Mouse (Mus musculus) bone marrow, adult 2 months (tissue): ENCODE data around the gene Pcgf6. TPM values are rescaled to one million over a fixed set of nuclear protein-coding genes. Genes with fewer than 3 reads are reported as not detected.
"Not testable (repeated sequence)": the region's sequence is repeated elsewhere in the genome, so short reads cannot be mapped to it uniquely, and the experiment has no call there.

Experiments used
- H3K27ac ChIP-seq: fragments of 200-500 bp; 2 replicates; pipeline ENCODE4 v1.5.1; 2012; ENCODE audit warnings: low read depth, mild to moderate bottlenecking, control low read depth, inconsistent platforms, low read length; ENCODE audit not compliant: control insufficient read depth, poor library complexity, insufficient read depth
- H3K4me1 ChIP-seq: fragments of 200-500 bp; 2 replicates; pipeline ENCODE4 v1.6.1; 2011; ENCODE audit warnings: low read length; ENCODE audit not compliant: control insufficient read depth, insufficient read depth
- H3K4me3 ChIP-seq: fragments of 200-500 bp; replicated peaks from 2 replicates; pipeline ENCODE3; 2011; ENCODE audit warnings: mild to moderate bottlenecking, low read depth, low read length, control low read depth; ENCODE audit not compliant: control insufficient read depth
- CTCF ChIP-seq: fragments of 200-500 bp; IDR thresholded peaks from 2 replicates; pipeline ENCODE4 v1.5.1; 2011; ENCODE audit warnings: low read length, control low read depth; ENCODE audit not compliant: control insufficient read depth, insufficient read depth
- POLR2A ChIP-seq: fragments of 200-500 bp; IDR thresholded peaks from 2 replicates; pipeline ENCODE4 v1.6.1; 2011; ENCODE audit warnings: low read depth, mild to moderate bottlenecking, control low read depth, low read length, borderline replicate concordance; ENCODE audit not compliant: control insufficient read depth
- WGBS: fragments of 180-500 bp; shearing (Covaris S2); methylation state at CpG from one replicate; pipeline ENCODE4 v1.1.7; 2018; 5-methylcytosine and 5-hydroxymethylcytosine counted together
- polyA plus RNA-seq: library from polyadenylated mRNA; stranded (reverse); fragments of >200 nt; gene quantifications from 2 replicates; pipeline ENCODE4 v1.2.4, GENCODE M21; 2011; ENCODE audit warnings: low replicate concordance; ENCODE audit not compliant: missing spikeins, insufficient read depth, insufficient read length

Gene Pcgf6
- polyA plus RNA-seq, 1 experiment: 5.0 TPM

- Histone ChIP-seq H3K4me3 (no peak overlapping the region), H3K4me1 (peaks cover 1% of the 10 kb centered on the region), H3K27ac (no peak overlapping the region)
- WGBS: 74% methylated on average over 5 of the region's 5 CpGs
- no peak for TF ChIP-seq CTCF
Measured at GRCm38 (mm10) chr19:47009943-47010342, 40.8 kb downstream of the Pcgf6 start.

GRCm38 (mm10) chr19:47009420-47009819, 41.3 kb downstream of the Pcgf6 start:
- H3K4me3 ChIP-seq: no peak overlapping the region
- no peak overlapping the region for H3K27ac ChIP-seq
- 36% methylated on average over 7 of the region's 7 CpGs for whole genome bisulfite sequencing
- no peak for TF ChIP-seq CTCF
- no peak for TF ChIP-seq POLR2A
- H3K4me1 ChIP-seq: peaks cover 1% of the 10 kb centered on the region

- WGBS: 2% methylated on average over 4 of the region's 4 CpGs
- Histone ChIP-seq H3K4me3 (no peak overlapping the region), H3K27ac (no peak overlapping the region), H3K4me1 (peaks cover 1% of the 10 kb centered on the region)
- no peak for TF ChIP-seq POLR2A
- no peak for TF ChIP-seq CTCF
Measured at GRCm38 (mm10) chr19:47006321-47006720, 44.4 kb downstream of the Pcgf6 start.

GRCm38 (mm10) chr19:47005873-47006272, 44.8 kb downstream of the Pcgf6 start:
- no peak overlapping the region for H3K27ac ChIP-seq
- TF ChIP-seq CTCF: no peak
- no peak for TF ChIP-seq POLR2A
- peaks cover 1% of the 10 kb centered on the region for H3K4me1 ChIP-seq
- H3K4me3 ChIP-seq: no peak overlapping the region
- WGBS: 48% methylated on average over 5 of the region's 5 CpGs

- H3K4me3 ChIP-seq: no peak overlapping the region
- no peak for TF ChIP-seq CTCF
- no peak for TF ChIP-seq POLR2A
- no peak overlapping the region for H3K27ac ChIP-seq
- WGBS: 42% methylated on average over 6 of the region's 6 CpGs
- no peaks in the 10 kb centered on the region; the same call in 1 of the 2 replicates for H3K4me1 ChIP-seq
Measured at GRCm38 (mm10) chr19:47003742-47004511, 46.8 kb downstream of the Pcgf6 start.

- H3K4me3 ChIP-seq, H3K27ac ChIP-seq, H3K4me1 ChIP-seq: not testable (repeated sequence)
- 73% methylated on average over 3 of the region's 3 CpGs for WGBS
Measured at GRCm38 (mm10) chr19:47000357-47000756, 50.3 kb downstream of the Pcgf6 start.

- Histone ChIP-seq H3K4me1 (no peaks in the 10 kb centered on the region; the same call in 1 of the 2 replicates), H3K27ac (no peak overlapping the region; the same call in 1 of the 2 replicates), H3K4me3 (no peak overlapping the region)
- no peak for TF ChIP-seq POLR2A
- WGBS: 64% methylated on average over 6 of the region's 6 CpGs
Measured at GRCm38 (mm10) chr19:46999753-47000152, 51.0 kb downstream of the Pcgf6 start.

DNA sequence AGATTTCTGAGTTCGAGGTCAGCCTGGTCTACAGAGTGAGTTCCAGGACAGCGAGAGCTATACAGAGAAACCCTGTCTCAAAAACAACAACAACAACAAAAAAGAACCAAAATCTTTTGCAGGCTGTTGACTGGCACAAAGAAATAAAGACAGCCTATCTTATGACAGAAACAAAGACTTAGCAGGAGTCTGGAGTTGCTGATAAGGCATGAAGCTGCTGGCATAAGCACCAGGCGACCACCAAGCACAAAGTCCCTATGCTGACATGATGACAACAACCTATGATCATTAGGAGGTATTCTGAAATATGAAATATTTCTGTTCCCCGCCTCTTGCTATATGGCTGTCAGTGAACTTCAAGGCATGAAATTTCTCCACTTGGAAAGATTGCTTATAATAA, 51.8 kb downstream of the Pcgf6 start:
- Histone ChIP-seq H3K4me3 (no peak overlapping the region), H3K4me1 (no peaks in the 10 kb centered on the region; the same call in 1 of the 2 replicates), H3K27ac (no peak overlapping the region)
- TF ChIP-seq POLR2A (no peak), CTCF (no peak)
- WGBS: 62% methylated on average over 4 of the region's 4 CpGs

DNA sequence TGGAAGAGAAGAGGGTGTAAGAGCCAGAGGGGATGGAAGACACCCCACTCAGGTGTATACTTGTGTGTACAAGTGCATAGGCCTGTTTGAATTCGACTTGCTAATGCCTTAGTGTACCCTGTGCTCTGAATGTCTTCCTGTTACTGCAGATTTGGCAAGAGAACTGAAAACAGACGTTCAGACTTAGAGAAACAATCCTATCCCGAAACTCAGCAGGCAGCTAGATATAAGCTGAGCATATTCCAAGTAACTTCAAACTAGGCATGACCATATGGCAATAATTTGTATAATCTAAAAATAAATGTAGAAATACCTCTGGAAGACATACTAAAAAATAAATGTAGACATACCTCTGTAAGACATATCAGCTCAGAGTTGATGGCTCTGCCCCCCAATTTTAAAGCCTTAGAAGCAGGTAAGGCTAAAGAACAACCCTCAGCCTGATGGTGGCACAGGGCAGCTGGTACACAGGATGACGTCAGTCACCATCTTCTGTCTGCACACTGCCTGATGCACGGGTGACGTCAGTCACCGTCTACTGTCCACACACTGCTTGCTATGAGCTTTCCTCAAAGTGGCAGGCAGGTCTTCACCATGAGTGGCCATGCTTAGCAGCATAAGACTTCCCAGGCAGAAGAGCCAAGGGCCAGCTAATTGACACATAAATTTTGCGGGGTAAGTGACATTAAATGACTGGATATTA, 52.4 kb downstream of the Pcgf6 start:
- TF ChIP-seq POLR2A: no peak
- TF ChIP-seq CTCF: no peak
- Histone ChIP-seq H3K4me1 (no peaks in the 10 kb centered on the region; the same call in 1 of the 2 replicates), H3K27ac (no peak overlapping the region), H3K4me3 (no peak overlapping the region)
- WGBS: 63% methylated on average over 8 of the region's 8 CpGs
